Mouse (Mus musculus) layer of hippocampus, adult 11-12 months (tissue): ENCODE measurements around the gene Ina.
A peak's percentile ranks its signal among the peaks of the same experiment; 100 is the strongest.
"Not testable (repeated sequence)": the region's sequence is repeated elsewhere in the genome, so short reads cannot be mapped to it uniquely, and the experiment has no call there.

Experiments used
- DNase-seq: peaks from one replicate; pipeline ENCODE4 v3.0.0; 2022; ENCODE audit warnings: low spot score

The Ina gene

GRCm38 (mm10) chr19:47014447-47015381 lies at the start of gene Ina, which contains the start of gene Nt5c2:
Gene Ina, plus strand, starts transcription at chr19:47014698.
Gene Nt5c2, minus strand, starts transcription at chr19:47015153.
- DNase-seq, result peak; percentile 64

- DNase-seq, result no peak
Observed at GRCm38 (mm10) chr19:46965496-46965895, 49.0 kb upstream of the Ina start.

- DNase-seq, result no peak
Observed at GRCm38 (mm10) chr19:46966330-46966729, 48.2 kb upstream of the Ina start.

- DNase-seq, result no peak
Observed at GRCm38 (mm10) chr19:46967861-46968260, 46.6 kb upstream of the Ina start.

GRCm38 (mm10) chr19:46968833-46969232 lies 45.7 kb upstream of the Ina start:
- no peak for DNase-seq

- no peak for DNase-seq
Observed at GRCm38 (mm10) chr19:46969286-46969985, 45.1 kb upstream of the Ina start.

- DNase-seq, result no peak
Observed at GRCm38 (mm10) chr19:46970121-46970729, 44.3 kb upstream of the Ina start.

GRCm38 (mm10) chr19:46971051-46971689 lies 43.3 kb upstream of the Ina start:
- peak; percentile 37 for DNase-seq

GRCm38 (mm10) chr19:46971712-46972111 lies 42.8 kb upstream of the Ina start:
- DNase-seq, result no peak

GRCm38 (mm10) chr19:46972159-46972558 lies 42.3 kb upstream of the Ina start:
- DNase-seq, result no peak

- no peak for DNase-seq
Observed at GRCm38 (mm10) chr19:46975565-46975964, 38.9 kb upstream of the Ina start.

GRCm38 (mm10) chr19:46975997-46976396 lies 38.5 kb upstream of the Ina start:
- DNase-seq, result no peak

GRCm38 (mm10) chr19:46976743-46977142 lies 37.8 kb upstream of the Ina start:
- DNase-seq, result no peak

GRCm38 (mm10) chr19:46977460-46977859 lies 37.0 kb upstream of the Ina start:
- no peak for DNase-seq

- not testable (repeated sequence) for DNase-seq
Observed at GRCm38 (mm10) chr19:46978069-46978468, 36.4 kb upstream of the Ina start.

- DNase-seq, result no peak
Observed at GRCm38 (mm10) chr19:46978920-46979780, 35.3 kb upstream of the Ina start.

GRCm38 (mm10) chr19:46979781-46980105 lies 34.8 kb upstream of the Ina start:
- no peak for DNase-seq

GRCm38 (mm10) chr19:46981462-46981861 lies 33.0 kb upstream of the Ina start:
- no peak for DNase-seq

- no peak for DNase-seq
Observed at GRCm38 (mm10) chr19:46983352-46983965, 31.0 kb upstream of the Ina start.

GRCm38 (mm10) chr19:46983966-46984380 lies 30.5 kb upstream of the Ina start:
- DNase-seq, result no peak
